Mouse (Mus musculus) ES-E14 (cell line): ENCODE data around the gene Psmd11.

ENCODE experiments used
- CHD2 ChIP-seq: IDR thresholded peaks from 2 replicates; pipeline ENCODE4 v1.6.1; 2014; ENCODE audit warnings: mild to moderate bottlenecking, low read depth, low read length, inconsistent platforms
- ZC3H11A ChIP-seq: IDR thresholded peaks from 2 replicates; pipeline ENCODE4 v1.6.1; 2012; ENCODE audit warnings: low read depth, mild to moderate bottlenecking, inconsistent platforms, low read length, borderline replicate concordance
- ZNF384 ChIP-seq: IDR thresholded peaks from 2 replicates; pipeline ENCODE4 v1.6.1; 2012; ENCODE audit warnings: low read depth, low read length, inconsistent platforms

DNA sequence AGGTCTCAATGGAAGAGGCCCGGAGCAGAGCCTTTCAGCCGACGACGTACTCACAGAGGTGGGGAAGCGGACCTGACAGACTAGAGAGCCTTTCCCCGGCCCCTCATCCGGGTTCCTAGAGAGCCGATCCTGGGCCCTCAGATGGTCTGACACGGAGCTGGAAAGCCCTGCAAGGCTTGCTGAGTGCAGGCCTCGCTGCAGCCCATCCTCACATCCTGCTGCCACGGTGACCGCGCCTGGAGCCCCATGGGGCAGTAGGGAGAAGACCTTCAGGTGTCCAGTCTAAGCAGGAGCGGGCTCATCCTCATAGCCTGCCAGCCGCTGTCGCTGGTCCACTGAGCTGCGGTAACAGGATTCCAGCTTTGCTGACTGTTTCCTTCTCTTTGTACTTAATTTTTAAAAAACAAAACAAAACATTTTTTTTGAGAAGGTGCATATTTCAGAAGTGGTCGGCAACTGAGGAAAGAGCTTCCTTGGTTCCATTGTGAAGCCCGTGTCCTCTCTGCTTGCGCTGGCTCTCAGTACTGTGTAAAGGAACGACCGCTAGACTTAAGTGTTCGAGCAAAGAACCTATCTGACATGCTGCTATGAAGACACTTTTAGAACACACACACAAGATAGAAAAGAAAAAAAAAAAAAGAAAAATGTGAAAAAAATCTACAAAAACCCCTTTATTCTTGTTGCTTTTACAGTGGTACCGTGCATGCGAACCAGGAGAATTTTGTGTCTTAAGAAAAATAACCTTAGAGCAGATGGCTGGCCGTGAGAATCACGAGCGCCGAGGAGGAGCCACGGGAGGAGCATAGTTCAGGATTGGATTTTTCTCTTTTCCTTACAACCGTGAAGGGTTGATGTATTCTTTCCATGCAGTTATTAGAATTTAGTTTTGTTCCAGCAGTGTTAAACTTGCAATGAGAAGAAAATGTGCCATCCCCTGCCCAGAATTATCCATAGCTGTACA is 51.8 kb downstream of the Psmd11 start:
- no peak for TF ChIP-seq ZNF384
- no peak for TF ChIP-seq CHD2
- no peak for TF ChIP-seq ZC3H11A
